ENCODE assay signal across 18 mouse cellular contexts in genomic region chr19:14424016-14424964, GRCm38 (mm10).
A peak's percentile ranks its signal among the peaks of the same experiment; 100 is the strongest.
DNase-seq lines count a peak whose midpoint lies in the region; ATAC-seq and TF ChIP-seq lines count a peak whose summit lies in the region.
"Had no signal": no experiment of that assay in that cellular context is flagged by ENCODE, and none has a peak within 500 bp of the region (broad histone marks: within the 10 kb centered on the region; RNA-seq: fewer than 3 reads in every experiment).

No protein-coding gene starts in this region.

- H3K9me3 ChIP-seq in kidney, embryonic 16.5 days (ENCODE audit: low read length): no peaks in the 10 kb centered on the region
- H3K9me3 ChIP-seq in lung, postnatal 0 days (ENCODE audit: low read length): no peaks in the 10 kb centered on the region
- H3K9me3 ChIP-seq in intestine, embryonic 16.5 days (ENCODE audit: control insufficient read depth, low read length): no peaks in the 10 kb centered on the region
- H3K9me3 ChIP-seq in stomach, postnatal 0 days (ENCODE audit: control insufficient read depth, low read length): no peaks in the 10 kb centered on the region
- H3K9me3 ChIP-seq in hindbrain, embryonic 11.5 days (ENCODE audit: control insufficient read depth, low read length): no peaks in the 10 kb centered on the region
- H3K9me3 ChIP-seq: embryonic facial prominence, embryonic 15.5 days; forebrain, embryonic 13.5 days; heart, embryonic 15.5 days; hindbrain, embryonic 13.5 days; limb, embryonic 12.5 days had no signal

- peaks cover 26% of the 10 kb centered on the region for H3K4me1 ChIP-seq in kidney, embryonic 16.5 days (ENCODE audit: insufficient read depth, low read length)
- H3K4me1 ChIP-seq in lung, postnatal 0 days (ENCODE audit: insufficient read depth, low read depth, low read length): no peaks in the 10 kb centered on the region
- H3K4me1 ChIP-seq in intestine, embryonic 16.5 days (ENCODE audit: control insufficient read depth, insufficient read depth, low read length): peaks cover 12% of the 10 kb centered on the region; the same call in 1 of the 2 replicates
- no peaks in the 10 kb centered on the region for H3K4me1 ChIP-seq in stomach, postnatal 0 days (replicated peaks; ENCODE audit: control insufficient read depth, insufficient read depth)
- H3K4me1 ChIP-seq in hindbrain, embryonic 11.5 days (replicated peaks; ENCODE audit: control insufficient read depth, insufficient read depth, low read length): no peaks in the 10 kb centered on the region
- H3K4me1 ChIP-seq: embryonic facial prominence, embryonic 15.5 days had no signal

- WGBS in kidney, embryonic 16.5 days: 20% methylated on average over 12 of the region's 12 CpGs
- WGBS in lung, postnatal 0 days: 28% methylated on average over 12 of the region's 12 CpGs
- 22% methylated on average over 12 of the region's 12 CpGs for WGBS in intestine, embryonic 16.5 days
- WGBS in stomach, postnatal 0 days: 17% methylated on average over 12 of the region's 12 CpGs
- WGBS in hindbrain, embryonic 11.5 days: 73% methylated on average over 12 of the region's 12 CpGs

- no peak for DNase-seq in kidney, adult 18-20 months
- peak; percentile 13 for DNase-seq in lung, postnatal 0 days (ENCODE audit: low spot score)
- no peak for DNase-seq in lung, postnatal 36 days
- DNase-seq in stomach, postnatal 0 days (ENCODE audit: low spot score): no peak
- no peak for DNase-seq in hindbrain, embryonic 11.5 days (ENCODE audit: low spot score)
- DNase-seq in cerebellum, adult 9-11 months: no peak
- DNase-seq: adrenal gland, adult 8-10 months; cerebellum, postnatal 10 days; gastrocnemius, adult 2 months; kidney, postnatal 14 days; thymus, postnatal 4 days had no signal

- no peak for TF ChIP-seq EP300 in lung, postnatal 0 days (IDR thresholded peaks at IDR 0.05)
- no peak for TF ChIP-seq EP300 in stomach, postnatal 0 days (optimal IDR thresholded peaks at IDR 0.05)

- peak; percentile 12; the same call in 1 of the 2 replicates for TF ChIP-seq CTCF in lung, postnatal 0 days (IDR thresholded peaks at IDR 0.05)
- TF ChIP-seq CTCF in stomach, postnatal 0 days (IDR thresholded peaks at IDR 0.05; ENCODE audit: low read depth): peak; percentile 48

- H3K4me3 ChIP-seq in kidney, embryonic 16.5 days (ENCODE audit: low read length): no peak overlapping the region
- no peak overlapping the region for H3K4me3 ChIP-seq in lung, postnatal 0 days (ENCODE audit: low read depth, low read length)
- no peak overlapping the region for H3K4me3 ChIP-seq in intestine, embryonic 16.5 days (ENCODE audit: low read length)
- no peak overlapping the region for H3K4me3 ChIP-seq in stomach, postnatal 0 days (ENCODE audit: low read depth, low read length)
- no peak overlapping the region for H3K4me3 ChIP-seq in hindbrain, embryonic 11.5 days (ENCODE audit: low read depth, low read length)
- H3K4me3 ChIP-seq: embryonic facial prominence, embryonic 15.5 days; forebrain, embryonic 13.5 days; gastrocnemius, adult 2 months; heart, embryonic 15.5 days; hindbrain, embryonic 13.5 days; limb, embryonic 12.5 days had no signal

- H3K9ac ChIP-seq in kidney, embryonic 16.5 days (replicated peaks; ENCODE audit: low read length): no peak overlapping the region
- no peak overlapping the region for H3K9ac ChIP-seq in lung, postnatal 0 days (replicated peaks; ENCODE audit: low read depth)
- H3K9ac ChIP-seq in intestine, embryonic 16.5 days (ENCODE audit: low read depth, low read length): no peak overlapping the region
- H3K9ac ChIP-seq in stomach, postnatal 0 days (ENCODE audit: low read length): no peak overlapping the region
- no peak overlapping the region for H3K9ac ChIP-seq in hindbrain, embryonic 11.5 days (ENCODE audit: low read depth, low read length)
- H3K9ac ChIP-seq: embryonic facial prominence, embryonic 15.5 days; forebrain, embryonic 13.5 days; heart, embryonic 15.5 days; hindbrain, embryonic 13.5 days; limb, embryonic 12.5 days had no signal

- H3K4me2 ChIP-seq in kidney, embryonic 16.5 days (replicated peaks; ENCODE audit: low read depth, low read length): no peak overlapping the region
- H3K4me2 ChIP-seq in lung, postnatal 0 days (replicated peaks; ENCODE audit: low read depth, low read length): no peak overlapping the region
- H3K4me2 ChIP-seq in intestine, embryonic 16.5 days (ENCODE audit: low read depth, low read length): no peak overlapping the region
- no peak overlapping the region for H3K4me2 ChIP-seq in stomach, postnatal 0 days (replicated peaks; ENCODE audit: low read depth)
- no peak overlapping the region for H3K4me2 ChIP-seq in hindbrain, embryonic 11.5 days (replicated peaks; ENCODE audit: low read depth, low read length)
- H3K4me2 ChIP-seq: embryonic facial prominence, embryonic 15.5 days; forebrain, embryonic 13.5 days; heart, embryonic 15.5 days; hindbrain, embryonic 13.5 days; limb, embryonic 12.5 days had no signal

- no peaks in the 10 kb centered on the region for H3K27me3 ChIP-seq in kidney, embryonic 16.5 days (ENCODE audit: insufficient read depth, low read length)
- no peaks in the 10 kb centered on the region for H3K27me3 ChIP-seq in lung, postnatal 0 days (replicated peaks; ENCODE audit: insufficient read depth, low read length)
- no peaks in the 10 kb centered on the region; the same call in 1 of the 2 replicates for H3K27me3 ChIP-seq in intestine, embryonic 16.5 days (replicated peaks; ENCODE audit: control insufficient read depth, insufficient read depth, low read length)
- H3K27me3 ChIP-seq in stomach, postnatal 0 days (ENCODE audit: control insufficient read depth, insufficient read depth, low read length): no peaks in the 10 kb centered on the region
- H3K27me3 ChIP-seq in hindbrain, embryonic 11.5 days (ENCODE audit: control insufficient read depth, insufficient read depth, low read length): no peaks in the 10 kb centered on the region
- H3K27me3 ChIP-seq: embryonic facial prominence, embryonic 15.5 days; forebrain, embryonic 13.5 days had no signal

- peak; percentile 83 for ATAC-seq in kidney, embryonic 16.5 days (ENCODE audit: low FRiP score, low TSS enrichment)
- ATAC-seq in lung, postnatal 0 days: no peak
- ATAC-seq in intestine, embryonic 16.5 days: peak; percentile 72
- ATAC-seq in stomach, postnatal 0 days (ENCODE audit: low FRiP score, low TSS enrichment): peak; percentile 72; the same call in 1 of the 2 replicates
- ATAC-seq in hindbrain, embryonic 11.5 days (ENCODE audit: low FRiP score): no peak
- ATAC-seq: forebrain, embryonic 13.5 days had no signal

- no peaks in the 10 kb centered on the region for H3K36me3 ChIP-seq in kidney, embryonic 16.5 days (ENCODE audit: insufficient read depth, low read length)
- no peaks in the 10 kb centered on the region for H3K36me3 ChIP-seq in lung, postnatal 0 days (ENCODE audit: insufficient read depth, low read length)
- no peaks in the 10 kb centered on the region for H3K36me3 ChIP-seq in intestine, embryonic 16.5 days (ENCODE audit: control insufficient read depth, insufficient read depth, low read length)
- no peaks in the 10 kb centered on the region for H3K36me3 ChIP-seq in stomach, postnatal 0 days (ENCODE audit: control insufficient read depth, insufficient read depth, low read length)
- no peaks in the 10 kb centered on the region for H3K36me3 ChIP-seq in hindbrain, embryonic 11.5 days (ENCODE audit: control insufficient read depth, insufficient read depth, low read length)
- H3K36me3 ChIP-seq: embryonic facial prominence, embryonic 15.5 days; heart, embryonic 15.5 days; hindbrain, embryonic 13.5 days; limb, embryonic 12.5 days had no signal

- H3K27ac ChIP-seq in kidney, embryonic 16.5 days (ENCODE audit: low read length): no peak overlapping the region
- H3K27ac ChIP-seq in lung, postnatal 0 days (ENCODE audit: low read length): no peak overlapping the region
- no peak overlapping the region for H3K27ac ChIP-seq in intestine, embryonic 16.5 days (ENCODE audit: low read length)
- no peak overlapping the region for H3K27ac ChIP-seq in stomach, postnatal 0 days (replicated peaks)
- H3K27ac ChIP-seq in hindbrain, embryonic 11.5 days (ENCODE audit: low read depth, low read length): no peak overlapping the region
- H3K27ac ChIP-seq: embryonic facial prominence, embryonic 15.5 days; forebrain, embryonic 13.5 days; gastrocnemius, adult 2 months; heart, embryonic 15.5 days; hindbrain, embryonic 13.5 days; limb, embryonic 12.5 days had no signal

Comparison
In these comparisons a context has a peak if more than half of its experiments do, and no peak if none do; other contexts are left out.
1. ATAC-seq: peak in kidney, embryonic 16.5 days (single experiment), intestine, embryonic 16.5 days (single experiment) and stomach, postnatal 0 days (single experiment); none in lung, postnatal 0 days (single experiment) and hindbrain, embryonic 11.5 days (single experiment).